Mouse (Mus musculus): ENCODE data around the gene Prr11.

The Prr11 gene

DNA sequence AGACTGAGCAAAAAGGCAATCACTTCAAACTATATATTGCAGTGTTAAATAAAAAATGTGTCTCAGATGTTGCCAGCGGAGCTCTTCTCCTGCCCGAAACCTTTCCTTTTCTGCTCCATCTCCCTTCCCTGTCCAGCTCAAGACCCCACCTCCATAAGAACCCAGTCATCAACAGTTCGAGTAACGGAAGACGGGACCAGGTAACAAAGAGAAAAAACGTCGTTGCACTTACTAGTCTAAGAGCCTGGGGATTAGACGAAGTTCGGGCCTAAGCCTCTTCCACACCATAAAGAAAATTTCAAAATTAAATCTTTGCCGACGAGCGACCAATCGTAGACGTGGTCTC, at the start of gene Prr11:
Gene Prr11 (minus strand): TSS at position 300 of the 346 bp plus-strand sequence.
- TF ChIP-seq POU5F1 (IDR thresholded peaks at IDR 0.05; ENCODE audit: borderline replicate concordance, low read length) (no peak), CTCF (conservative IDR thresholded peaks at IDR 0.05; ENCODE audit: low read length) (no peak), NANOG (IDR thresholded peaks at IDR 0.05; ENCODE audit: borderline replicate concordance, low read length) (no peak)

DNA sequence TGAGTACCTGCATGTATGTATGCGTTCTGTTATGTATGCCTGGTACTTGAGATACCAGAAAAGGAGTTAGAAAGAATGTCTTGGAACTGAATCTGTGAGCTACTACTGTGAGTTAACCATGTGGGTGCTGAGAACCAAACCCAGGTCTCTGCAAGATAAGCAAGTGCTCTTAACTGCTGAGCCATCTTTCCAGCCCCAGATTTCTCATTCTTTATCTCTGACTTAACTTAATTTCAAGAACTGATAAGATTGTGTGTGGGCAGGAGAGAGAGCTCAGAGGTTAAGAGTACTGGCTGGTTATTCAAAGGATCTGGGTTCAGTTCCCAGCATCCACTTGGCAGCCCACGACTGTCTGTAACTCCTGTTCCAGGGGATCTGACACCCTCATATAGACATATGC, 49.5 kb upstream of the Prr11 start:
- Histone ChIP-seq H3K4me1 (replicated peaks; ENCODE audit: low read depth, low read length) (peaks cover 5% of the 10 kb centered on the region; the same call in 1 of the 2 replicates), H3K27me3 (ENCODE audit: insufficient read depth, low read length) (no peaks in the 10 kb centered on the region), H3K4me3 (replicated peaks; ENCODE audit: low read length) (no peak overlapping the region), H3K9me3 (ENCODE audit: low read length) (no peaks in the 10 kb centered on the region), H3K36me3 (ENCODE audit: insufficient read depth, low read length) (peaks cover 56% of the 10 kb centered on the region)
- TF ChIP-seq CTCF (conservative IDR thresholded peaks at IDR 0.05; ENCODE audit: low read length) (no peak), POU5F1 (IDR thresholded peaks at IDR 0.05; ENCODE audit: borderline replicate concordance, low read length) (no peak), NANOG (IDR thresholded peaks at IDR 0.05; ENCODE audit: borderline replicate concordance, low read length) (no peak)

More for the DNA sequence above, at the start of gene Prr11:
- H3K27me3 ChIP-seq (ENCODE audit: insufficient read depth, low read length) = no peaks in the 10 kb centered on the region
- no peaks in the 10 kb centered on the region for H3K9me3 ChIP-seq (ENCODE audit: low read length)
- H3K4me1 ChIP-seq (replicated peaks; ENCODE audit: low read depth, low read length) = peaks cover 33% of the 10 kb centered on the region
- peaks cover 54% of the 10 kb centered on the region for H3K36me3 ChIP-seq (ENCODE audit: insufficient read depth, low read length)
- H3K4me3 ChIP-seq (replicated peaks; ENCODE audit: low read length) = peak within 1 kb of the TSS; percentile 97

DNA sequence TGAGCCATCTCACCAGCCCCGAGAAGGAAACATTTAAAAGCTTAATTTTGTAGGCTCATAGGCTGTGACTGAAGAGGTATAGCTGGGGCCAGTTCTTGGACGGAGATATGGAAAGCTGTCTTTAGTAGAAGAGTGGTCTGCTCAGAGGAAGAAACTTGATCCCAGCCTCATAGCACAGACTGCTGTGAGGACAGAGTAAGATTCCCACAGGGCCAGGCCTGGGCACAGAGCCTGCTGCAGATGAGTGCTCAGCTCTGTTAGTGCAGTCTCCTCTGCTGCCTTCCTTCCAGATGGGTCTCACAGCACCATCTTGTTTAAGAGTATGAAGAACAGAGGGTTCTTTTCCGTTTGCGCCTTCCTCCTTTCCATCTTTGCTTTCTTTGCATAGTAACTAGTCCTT, 27.7 kb upstream of the Prr11 start:
- Histone ChIP-seq H3K36me3 (ENCODE audit: insufficient read depth, low read length) (peaks cover 75% of the 10 kb centered on the region), H3K27me3 (ENCODE audit: insufficient read depth, low read length) (no peaks in the 10 kb centered on the region), H3K4me3 (replicated peaks; ENCODE audit: low read length) (no peak overlapping the region), H3K9me3 (ENCODE audit: low read length) (no peaks in the 10 kb centered on the region), H3K4me1 (replicated peaks; ENCODE audit: low read depth, low read length) (no peaks in the 10 kb centered on the region; the same call in 1 of the 2 replicates)
- TF ChIP-seq CTCF (conservative IDR thresholded peaks at IDR 0.05; ENCODE audit: low read length) = no peak
- TF ChIP-seq POU5F1 (IDR thresholded peaks at IDR 0.05; ENCODE audit: borderline replicate concordance, low read length) = no peak
- no peak for TF ChIP-seq NANOG (IDR thresholded peaks at IDR 0.05; ENCODE audit: borderline replicate concordance, low read length)

DNA sequence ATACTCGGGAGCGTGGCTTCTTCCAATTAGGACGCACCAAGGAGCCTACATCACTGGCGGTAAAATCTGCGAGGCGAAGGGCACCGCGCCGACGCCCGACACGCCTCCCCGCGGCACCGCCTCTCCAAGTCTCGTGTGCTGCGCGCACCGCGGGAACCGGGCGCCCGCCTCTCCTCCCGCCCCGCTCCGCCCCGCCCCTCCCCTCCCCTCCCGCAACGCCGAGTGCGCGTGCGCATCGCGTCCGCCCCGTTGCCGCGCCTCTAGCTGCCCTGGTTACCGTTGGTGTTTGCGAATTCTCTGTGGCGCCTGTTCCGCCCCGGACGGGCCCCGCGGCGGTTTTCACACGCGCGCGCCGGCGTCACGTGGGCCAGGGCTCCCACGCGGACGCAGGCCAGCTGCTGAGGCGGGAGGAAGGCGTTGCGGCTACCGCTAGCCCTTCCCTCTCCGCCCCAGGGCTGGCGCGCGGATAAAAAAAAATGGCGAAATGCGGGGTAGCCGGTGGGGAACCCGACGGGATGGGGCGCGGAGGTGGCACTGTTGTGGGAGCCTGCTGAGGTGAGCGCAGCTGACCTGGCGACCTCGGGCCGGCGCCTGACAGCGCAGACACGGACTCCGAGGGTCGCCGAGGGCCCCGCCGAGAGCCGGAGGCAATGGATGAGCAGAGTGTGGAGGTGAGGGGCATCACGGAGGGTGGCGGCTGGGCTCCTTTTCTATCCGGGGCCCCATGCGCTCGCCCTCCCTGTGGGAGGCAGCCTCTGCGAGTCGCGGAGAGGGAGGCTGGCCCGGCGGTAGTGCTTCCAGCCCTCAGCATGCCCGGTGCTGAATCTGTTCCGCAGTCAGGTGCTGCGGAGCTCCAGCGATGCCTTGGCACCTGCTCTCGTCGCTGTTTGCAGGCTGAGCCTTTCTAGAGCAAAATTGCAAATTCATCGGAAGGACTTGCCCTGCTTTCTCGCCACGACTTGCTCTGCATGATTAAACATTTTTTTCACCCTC, 18.6 kb upstream of the Prr11 start, which contains the start of gene Trim37:
Gene Trim37 (plus strand): TSS at position 254 of the 993 bp plus-strand sequence.
- H3K36me3 ChIP-seq (ENCODE audit: insufficient read depth, low read length) = peaks cover 53% of the 10 kb centered on the region
- H3K4me1 ChIP-seq (replicated peaks; ENCODE audit: low read depth, low read length) = peaks cover 29% of the 10 kb centered on the region
- TF ChIP-seq NANOG (IDR thresholded peaks at IDR 0.05; ENCODE audit: borderline replicate concordance, low read length) (no peak), POU5F1 (IDR thresholded peaks at IDR 0.05; ENCODE audit: borderline replicate concordance, low read length) (no peak), CTCF (conservative IDR thresholded peaks at IDR 0.05; ENCODE audit: low read length) (no peak)
- no peaks in the 10 kb centered on the region for H3K9me3 ChIP-seq (ENCODE audit: low read length)
- H3K4me3 ChIP-seq (replicated peaks; ENCODE audit: low read length) = peak within 1 kb of the TSS; percentile 98
- no peaks in the 10 kb centered on the region for H3K27me3 ChIP-seq (ENCODE audit: insufficient read depth, low read length)

DNA sequence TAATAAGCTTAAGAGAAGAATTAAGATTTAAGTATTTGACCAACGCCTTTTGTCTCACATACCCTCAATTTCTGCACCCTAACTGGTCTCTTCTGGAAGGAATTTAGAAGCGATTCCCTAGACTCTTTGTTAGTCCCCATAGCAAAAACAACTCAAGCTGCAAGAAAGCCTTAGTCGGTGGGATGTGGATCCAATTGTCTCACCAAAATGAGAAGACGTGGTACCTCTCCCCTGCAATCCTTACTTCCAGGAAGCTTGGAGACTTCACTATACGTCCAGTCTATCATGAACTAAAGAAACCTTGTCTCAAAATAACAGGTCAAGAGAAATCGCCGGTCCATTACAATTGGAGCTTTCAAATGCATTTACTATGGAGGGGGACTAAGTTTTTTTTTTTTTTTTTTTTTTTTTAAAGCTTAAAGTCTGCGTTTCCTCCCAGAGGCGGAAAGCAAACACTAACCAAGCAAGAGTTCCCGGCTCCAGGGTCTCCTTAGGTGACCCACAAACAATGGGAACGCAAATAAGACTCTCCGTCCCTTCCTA, 17.8 kb upstream of the Prr11 start:
- peak overlapping the region; percentile 98 for H3K4me3 ChIP-seq (replicated peaks; ENCODE audit: low read length)
- no peaks in the 10 kb centered on the region for H3K9me3 ChIP-seq (ENCODE audit: low read length)
- TF ChIP-seq CTCF (conservative IDR thresholded peaks at IDR 0.05; ENCODE audit: low read length) (no peak), POU5F1 (IDR thresholded peaks at IDR 0.05; ENCODE audit: borderline replicate concordance, low read length) (no peak), NANOG (IDR thresholded peaks at IDR 0.05; ENCODE audit: borderline replicate concordance, low read length) (no peak)
- H3K36me3 ChIP-seq (ENCODE audit: insufficient read depth, low read length) = peaks cover 54% of the 10 kb centered on the region
- H3K4me1 ChIP-seq (replicated peaks; ENCODE audit: low read depth, low read length) = peaks cover 29% of the 10 kb centered on the region
- H3K27me3 ChIP-seq (ENCODE audit: insufficient read depth, low read length) = no peaks in the 10 kb centered on the region

DNA sequence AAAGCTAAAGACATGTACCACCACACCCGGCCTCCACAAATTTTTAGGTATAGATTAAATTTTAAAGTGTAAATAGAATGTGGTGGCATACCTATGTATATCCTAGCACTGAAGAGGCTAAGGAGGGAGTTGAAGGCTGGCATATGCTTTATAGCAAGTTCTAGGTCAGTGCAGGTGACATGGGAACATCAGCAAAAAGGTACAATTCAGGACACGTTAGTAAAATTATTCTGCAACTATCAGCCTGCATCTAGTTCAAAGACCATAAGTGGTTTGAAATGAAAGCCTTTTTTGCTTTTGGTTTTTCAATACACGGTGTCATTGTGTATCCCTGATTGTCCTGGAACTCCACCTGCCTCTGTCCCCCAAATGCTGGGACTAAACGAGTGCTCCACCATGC, 17.1 kb upstream of the Prr11 start:
- no peaks in the 10 kb centered on the region for H3K27me3 ChIP-seq (ENCODE audit: insufficient read depth, low read length)
- peak overlapping the region; percentile 98 for H3K4me3 ChIP-seq (replicated peaks; ENCODE audit: low read length)
- H3K9me3 ChIP-seq (ENCODE audit: low read length) = no peaks in the 10 kb centered on the region
- peaks cover 29% of the 10 kb centered on the region for H3K4me1 ChIP-seq (replicated peaks; ENCODE audit: low read depth, low read length)
- H3K36me3 ChIP-seq (ENCODE audit: insufficient read depth, low read length) = peaks cover 55% of the 10 kb centered on the region
- TF ChIP-seq POU5F1 (IDR thresholded peaks at IDR 0.05; ENCODE audit: borderline replicate concordance, low read length) = no peak
- no peak for TF ChIP-seq NANOG (IDR thresholded peaks at IDR 0.05; ENCODE audit: borderline replicate concordance, low read length)
- no peak for TF ChIP-seq CTCF (conservative IDR thresholded peaks at IDR 0.05; ENCODE audit: low read length)

DNA sequence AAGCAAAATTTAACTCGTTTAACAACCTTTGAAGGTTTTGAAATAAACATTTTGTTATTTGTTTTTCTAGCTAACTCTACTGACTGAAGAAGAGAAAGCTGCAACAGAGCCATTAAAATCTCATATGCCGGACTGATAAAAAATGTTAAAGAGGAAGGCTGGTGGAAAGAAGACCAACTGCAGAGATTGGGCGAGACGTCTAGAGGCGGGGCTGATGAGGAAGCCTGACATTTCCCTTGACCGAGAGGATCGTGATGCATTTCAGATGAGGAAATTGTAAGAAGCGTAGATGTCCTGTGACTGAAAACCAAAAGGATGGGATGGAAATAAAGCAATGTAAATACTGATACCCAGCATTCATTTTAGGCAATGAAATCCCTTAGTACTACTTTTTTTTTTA, 13.4 kb upstream of the Prr11 start:
- peaks cover 14% of the 10 kb centered on the region for H3K4me1 ChIP-seq (replicated peaks; ENCODE audit: low read depth, low read length)
- peaks cover 73% of the 10 kb centered on the region for H3K36me3 ChIP-seq (ENCODE audit: insufficient read depth, low read length)
- H3K4me3 ChIP-seq (replicated peaks; ENCODE audit: low read length) = no peak overlapping the region
- no peaks in the 10 kb centered on the region for H3K27me3 ChIP-seq (ENCODE audit: insufficient read depth, low read length)
- H3K9me3 ChIP-seq (ENCODE audit: low read length) = no peaks in the 10 kb centered on the region
- TF ChIP-seq POU5F1 (IDR thresholded peaks at IDR 0.05; ENCODE audit: borderline replicate concordance, low read length) (no peak), CTCF (conservative IDR thresholded peaks at IDR 0.05; ENCODE audit: low read length) (no peak), NANOG (IDR thresholded peaks at IDR 0.05; ENCODE audit: borderline replicate concordance, low read length) (no peak)

DNA sequence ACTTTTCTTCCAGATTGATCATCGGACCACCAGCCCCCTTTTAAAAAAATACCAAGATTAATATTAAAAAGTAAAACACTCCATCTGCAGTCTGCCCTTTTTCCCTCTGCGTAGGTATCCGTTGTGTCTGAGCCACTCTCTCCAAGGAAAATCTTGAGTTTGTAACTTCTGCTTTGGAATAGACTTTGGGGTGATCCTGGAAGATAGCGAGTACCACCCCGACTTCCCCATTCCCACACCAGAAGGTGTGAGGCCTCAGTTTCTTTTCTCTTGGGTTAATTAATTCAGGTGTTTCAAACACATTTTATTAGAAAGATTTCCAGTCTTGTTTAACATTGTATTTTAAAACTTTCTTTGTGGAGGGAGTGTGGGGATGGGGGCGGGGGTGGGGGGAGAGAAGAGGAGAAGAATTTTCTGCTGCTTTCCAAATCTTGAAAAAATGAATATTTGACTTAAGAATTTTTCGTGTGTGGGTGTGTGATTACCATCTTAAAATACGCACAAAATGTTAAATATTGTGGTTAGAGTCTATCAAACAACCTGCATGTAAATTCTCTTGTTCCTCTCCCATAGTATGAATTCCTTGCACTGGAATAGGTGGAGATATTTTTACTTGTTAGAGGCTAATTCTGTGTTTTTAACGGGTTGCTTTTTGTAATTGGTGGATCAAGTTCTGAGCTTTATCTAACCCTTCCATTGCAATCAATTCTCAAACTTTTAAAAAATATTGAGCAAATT, 1.8 kb upstream of the Prr11 start:
- H3K4me3 ChIP-seq (replicated peaks; ENCODE audit: low read length) = peak overlapping the region; percentile 97
- no peaks in the 10 kb centered on the region for H3K27me3 ChIP-seq (ENCODE audit: insufficient read depth, low read length)
- H3K4me1 ChIP-seq (replicated peaks; ENCODE audit: low read depth, low read length) = peaks cover 38% of the 10 kb centered on the region
- peaks cover 54% of the 10 kb centered on the region for H3K36me3 ChIP-seq (ENCODE audit: insufficient read depth, low read length)
- no peaks in the 10 kb centered on the region for H3K9me3 ChIP-seq (ENCODE audit: low read length)
- TF ChIP-seq CTCF (conservative IDR thresholded peaks at IDR 0.05; ENCODE audit: low read length) = no peak
- TF ChIP-seq NANOG (IDR thresholded peaks at IDR 0.05; ENCODE audit: borderline replicate concordance, low read length) = no peak
- no peak for TF ChIP-seq POU5F1 (IDR thresholded peaks at IDR 0.05; ENCODE audit: borderline replicate concordance, low read length)
